Mouse (Mus musculus): ENCODE results near the gene Fmnl2. TPM values are rescaled to one million over a fixed set of nuclear protein-coding genes. Genes with fewer than 3 reads are reported as not detected.

Gene Fmnl2
- polyA plus RNA-seq, 1 experiment = 2.8 TPM

GRCm38 (mm10) chr2:53102901-53103300, 245.2 kb downstream of the Fmnl2 start:
- peaks cover 14% of the 10 kb centered on the region for H3K36me3 ChIP-seq (ENCODE audit: control insufficient read depth, insufficient read depth)
- no peak overlapping the region for H3ac ChIP-seq (ENCODE audit: control insufficient read depth, insufficient read length)
- H3K27me3 ChIP-seq (ENCODE audit: control insufficient read depth, insufficient read depth, insufficient read length) = no peaks in the 10 kb centered on the region
- H3K79me2 ChIP-seq (ENCODE audit: control insufficient read depth, insufficient read depth) = no peaks in the 10 kb centered on the region
- no peak overlapping the region for H3K4me3 ChIP-seq
- TF ChIP-seq POLR2AphosphoS2 (IDR thresholded peaks at IDR 0.05; ENCODE audit: insufficient read length, low read depth) (no peak), MAX (IDR thresholded peaks at IDR 0.05; ENCODE audit: low read depth) (no peak), USF1 (IDR thresholded peaks at IDR 0.05; ENCODE audit: low read depth) (no peak), MYOG (IDR thresholded peaks at IDR 0.05; ENCODE audit: control insufficient read depth in 1 of 3, insufficient read depth in 1 of 3, insufficient read length in 2 of 3, low read depth in 2 of 3) (no peak), MYOD1 (IDR thresholded peaks at IDR 0.05; ENCODE audit: control insufficient read depth in 1 of 3, insufficient read length in 2 of 3, low read depth in 2 of 3) (no peak), POLR2A (IDR thresholded peaks at IDR 0.05; ENCODE audit: insufficient read length, low read depth) (no peak), TCF12 (IDR thresholded peaks at IDR 0.05; ENCODE audit: insufficient read depth, poor library complexity, severe bottlenecking) (no peak), TCF3 (IDR thresholded peaks at IDR 0.05; ENCODE audit: insufficient read length, low read depth) (no peak), CEBPB (IDR thresholded peaks at IDR 0.05; ENCODE audit: insufficient read depth, poor library complexity, severe bottlenecking) (no peak), REST (IDR thresholded peaks at IDR 0.05; ENCODE audit: insufficient read depth, insufficient read length) (no peak), SRF (IDR thresholded peaks at IDR 0.05; ENCODE audit: control insufficient read depth, insufficient read length, low read depth) (no peak), E2F4 (IDR thresholded peaks at IDR 0.05; ENCODE audit: insufficient read depth) (no peak)
- H3K4me2 ChIP-seq (ENCODE audit: low read depth) = no peak overlapping the region

DNA sequence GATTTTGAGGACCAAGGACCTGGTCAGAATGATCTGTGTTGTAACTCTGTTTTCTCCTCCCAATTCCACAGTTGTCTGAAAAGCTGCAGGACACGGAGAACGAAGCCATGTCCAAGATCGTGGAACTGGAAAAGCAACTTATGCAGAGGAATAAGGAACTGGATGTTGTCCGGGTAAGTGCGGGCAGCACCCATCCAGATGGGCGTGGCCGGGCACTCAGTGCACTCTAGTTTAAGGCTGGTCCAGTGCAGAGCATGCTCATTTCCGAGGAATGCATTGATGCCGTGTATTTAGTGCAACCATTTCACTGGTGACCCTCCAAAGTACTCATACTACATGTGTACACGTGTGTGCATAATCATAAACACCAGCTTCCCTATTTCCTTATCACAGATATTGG, 247.7 kb downstream of the Fmnl2 start:
- no peak for TF ChIP-seq REST (IDR thresholded peaks at IDR 0.05; ENCODE audit: insufficient read depth, insufficient read length)
- no peak for TF ChIP-seq TCF12 (IDR thresholded peaks at IDR 0.05; ENCODE audit: insufficient read depth, poor library complexity, severe bottlenecking)
- no peak for TF ChIP-seq POLR2AphosphoS2 (IDR thresholded peaks at IDR 0.05; ENCODE audit: insufficient read length, low read depth)
- no peak for TF ChIP-seq POLR2A (IDR thresholded peaks at IDR 0.05; ENCODE audit: insufficient read length, low read depth)
- no peak for TF ChIP-seq CEBPB (IDR thresholded peaks at IDR 0.05; ENCODE audit: insufficient read depth, poor library complexity, severe bottlenecking)
- TF ChIP-seq TCF3 (IDR thresholded peaks at IDR 0.05; ENCODE audit: insufficient read length, low read depth) = no peak
- no peak for TF ChIP-seq MAX (IDR thresholded peaks at IDR 0.05; ENCODE audit: low read depth)
- TF ChIP-seq E2F4 (IDR thresholded peaks at IDR 0.05; ENCODE audit: insufficient read depth) = no peak
- no peak for TF ChIP-seq MYOG (IDR thresholded peaks at IDR 0.05; ENCODE audit: control insufficient read depth in 1 of 3, insufficient read depth in 1 of 3, insufficient read length in 2 of 3, low read depth in 2 of 3)
- no peak for TF ChIP-seq MYOD1 (IDR thresholded peaks at IDR 0.05; ENCODE audit: control insufficient read depth in 1 of 3, insufficient read length in 2 of 3, low read depth in 2 of 3)
- no peak for TF ChIP-seq SRF (IDR thresholded peaks at IDR 0.05; ENCODE audit: control insufficient read depth, insufficient read length, low read depth)
- TF ChIP-seq USF1 (IDR thresholded peaks at IDR 0.05; ENCODE audit: low read depth) = no peak
- H3ac ChIP-seq (ENCODE audit: control insufficient read depth, insufficient read length) = no peak overlapping the region
- H3K27me3 ChIP-seq (ENCODE audit: control insufficient read depth, insufficient read depth, insufficient read length) = no peaks in the 10 kb centered on the region
- H3K4me3 ChIP-seq = no peak overlapping the region
- H3K36me3 ChIP-seq (ENCODE audit: control insufficient read depth, insufficient read depth) = peaks cover 14% of the 10 kb centered on the region
- no peak overlapping the region for H3K4me2 ChIP-seq (ENCODE audit: low read depth)
- H3K79me2 ChIP-seq (ENCODE audit: control insufficient read depth, insufficient read depth) = no peaks in the 10 kb centered on the region

- no peaks in the 10 kb centered on the region for H3K27me3 ChIP-seq (ENCODE audit: control insufficient read depth, insufficient read depth, insufficient read length)
- no peak overlapping the region for H3K4me2 ChIP-seq (ENCODE audit: low read depth)
- H3K4me3 ChIP-seq = no peak overlapping the region
- H3K36me3 ChIP-seq (ENCODE audit: control insufficient read depth, insufficient read depth) = peaks cover 14% of the 10 kb centered on the region
- no peak for TF ChIP-seq MYOG (IDR thresholded peaks at IDR 0.05; ENCODE audit: control insufficient read depth in 1 of 3, insufficient read depth in 1 of 3, insufficient read length in 2 of 3, low read depth in 2 of 3)
- no peak for TF ChIP-seq MAX (IDR thresholded peaks at IDR 0.05; ENCODE audit: low read depth)
- TF ChIP-seq MYOD1 (IDR thresholded peaks at IDR 0.05; ENCODE audit: control insufficient read depth in 1 of 3, insufficient read length in 2 of 3, low read depth in 2 of 3) = no peak
- no peak for TF ChIP-seq SRF (IDR thresholded peaks at IDR 0.05; ENCODE audit: control insufficient read depth, insufficient read length, low read depth)
- no peak for TF ChIP-seq E2F4 (IDR thresholded peaks at IDR 0.05; ENCODE audit: insufficient read depth)
- TF ChIP-seq REST (IDR thresholded peaks at IDR 0.05; ENCODE audit: insufficient read depth, insufficient read length) = no peak
- no peak for TF ChIP-seq CEBPB (IDR thresholded peaks at IDR 0.05; ENCODE audit: insufficient read depth, poor library complexity, severe bottlenecking)
- no peak for TF ChIP-seq TCF12 (IDR thresholded peaks at IDR 0.05; ENCODE audit: insufficient read depth, poor library complexity, severe bottlenecking)
- TF ChIP-seq POLR2AphosphoS2 (IDR thresholded peaks at IDR 0.05; ENCODE audit: insufficient read length, low read depth) = no peak
- no peak for TF ChIP-seq TCF3 (IDR thresholded peaks at IDR 0.05; ENCODE audit: insufficient read length, low read depth)
- TF ChIP-seq POLR2A (IDR thresholded peaks at IDR 0.05; ENCODE audit: insufficient read length, low read depth) = no peak
- no peak for TF ChIP-seq USF1 (IDR thresholded peaks at IDR 0.05; ENCODE audit: low read depth)
- no peaks in the 10 kb centered on the region for H3K79me2 ChIP-seq (ENCODE audit: control insufficient read depth, insufficient read depth)
- no peak overlapping the region for H3ac ChIP-seq (ENCODE audit: control insufficient read depth, insufficient read length)
These were observed 248.4 kb downstream of the Fmnl2 start for GRCm38 (mm10) chr2:53106056-53106455.

DNA sequence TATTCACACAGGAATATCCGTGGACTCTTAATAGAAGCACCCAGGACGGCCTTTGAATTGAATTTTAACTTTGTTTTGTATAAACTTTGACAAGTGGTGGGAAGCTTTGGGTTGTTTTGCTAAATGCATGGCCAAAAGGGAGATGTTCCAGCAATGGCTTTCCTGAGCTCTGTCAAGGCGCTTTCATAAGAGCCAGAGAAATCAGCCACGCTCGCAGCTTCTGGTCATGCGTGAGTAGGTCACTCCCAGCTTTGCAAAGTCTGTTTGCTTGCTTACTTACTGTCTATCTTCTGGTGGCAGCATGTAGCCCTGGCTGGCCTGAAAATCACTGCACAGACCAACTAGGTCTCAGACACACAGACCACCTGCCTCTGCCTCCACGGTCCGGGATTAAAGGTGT, 248.8 kb downstream of the Fmnl2 start:
- Histone ChIP-seq H3K27me3 (ENCODE audit: control insufficient read depth, insufficient read depth, insufficient read length) (no peaks in the 10 kb centered on the region), H3ac (ENCODE audit: control insufficient read depth, insufficient read length) (no peak overlapping the region), H3K4me2 (ENCODE audit: low read depth) (no peak overlapping the region), H3K4me3 (no peak overlapping the region), H3K36me3 (ENCODE audit: control insufficient read depth, insufficient read depth) (peaks cover 14% of the 10 kb centered on the region), H3K79me2 (ENCODE audit: control insufficient read depth, insufficient read depth) (no peaks in the 10 kb centered on the region)
- TF ChIP-seq MYOD1 (IDR thresholded peaks at IDR 0.05; ENCODE audit: control insufficient read depth in 1 of 3, insufficient read length in 2 of 3, low read depth in 2 of 3) (no peak), E2F4 (IDR thresholded peaks at IDR 0.05; ENCODE audit: insufficient read depth) (no peak), USF1 (IDR thresholded peaks at IDR 0.05; ENCODE audit: low read depth) (no peak), TCF12 (IDR thresholded peaks at IDR 0.05; ENCODE audit: insufficient read depth, poor library complexity, severe bottlenecking) (no peak), REST (IDR thresholded peaks at IDR 0.05; ENCODE audit: insufficient read depth, insufficient read length) (no peak), POLR2AphosphoS2 (IDR thresholded peaks at IDR 0.05; ENCODE audit: insufficient read length, low read depth) (no peak), TCF3 (IDR thresholded peaks at IDR 0.05; ENCODE audit: insufficient read length, low read depth) (no peak), POLR2A (IDR thresholded peaks at IDR 0.05; ENCODE audit: insufficient read length, low read depth) (no peak), MAX (IDR thresholded peaks at IDR 0.05; ENCODE audit: low read depth) (no peak), MYOG (IDR thresholded peaks at IDR 0.05; ENCODE audit: control insufficient read depth in 1 of 3, insufficient read depth in 1 of 3, insufficient read length in 2 of 3, low read depth in 2 of 3) (no peak), CEBPB (IDR thresholded peaks at IDR 0.05; ENCODE audit: insufficient read depth, poor library complexity, severe bottlenecking) (no peak), SRF (IDR thresholded peaks at IDR 0.05; ENCODE audit: control insufficient read depth, insufficient read length, low read depth) (no peak)

All from myocyte (in vitro differentiated cells).